Mouse (Mus musculus) right cerebral cortex, postnatal 4 days (tissue): ENCODE measurements around the gene Sirt2.

ENCODE experiments used
- DNase-seq: peaks from one replicate; pipeline ENCODE4 v3.0.0-alpha.2; 2022

Gene Sirt2

DNA sequence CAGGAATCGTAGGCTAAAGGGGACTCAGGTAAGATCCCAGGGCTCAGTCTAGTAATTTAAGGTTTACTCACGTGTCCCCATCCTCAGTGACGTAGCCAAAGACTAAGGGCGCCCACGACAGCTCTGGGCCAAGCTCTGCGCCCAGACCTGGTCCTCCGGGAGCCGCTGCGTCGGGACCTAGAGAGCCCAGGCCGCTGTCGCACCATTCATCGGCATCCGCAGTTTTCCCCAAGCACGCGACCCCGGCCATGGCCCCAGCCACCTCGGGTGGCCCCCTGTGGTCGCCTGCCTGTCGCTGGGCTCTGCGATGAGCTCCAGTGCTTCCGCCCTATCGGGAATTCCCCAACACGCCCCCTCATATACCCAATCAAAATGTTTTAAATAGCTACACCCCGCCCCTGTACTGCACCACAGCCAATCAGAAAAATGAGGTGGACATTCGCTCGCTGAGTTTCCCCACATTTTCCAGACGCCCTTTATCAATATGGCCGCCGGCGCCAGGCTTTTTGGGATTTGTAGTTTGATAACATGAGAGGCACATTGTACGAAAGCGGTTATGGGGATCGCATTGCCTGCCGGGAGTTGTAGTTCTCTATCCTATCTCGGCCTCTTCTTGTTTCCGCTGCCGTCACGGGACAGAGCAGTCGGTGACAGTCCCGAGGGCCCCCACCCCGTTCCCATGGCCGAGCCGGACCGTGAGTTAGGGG, at the start of gene Sirt2:
TSS of gene Sirt2 (plus strand) at position 563 of the 707 bp plus-strand sequence.
- DNase-seq: peak; percentile 91

GRCm38 (mm10) chr7:28717726-28718125, 48.8 kb upstream of the Sirt2 start:
- no peak for DNase-seq

- no peak for DNase-seq
Observed at GRCm38 (mm10) chr7:28719159-28719558, 47.4 kb upstream of the Sirt2 start.

DNA sequence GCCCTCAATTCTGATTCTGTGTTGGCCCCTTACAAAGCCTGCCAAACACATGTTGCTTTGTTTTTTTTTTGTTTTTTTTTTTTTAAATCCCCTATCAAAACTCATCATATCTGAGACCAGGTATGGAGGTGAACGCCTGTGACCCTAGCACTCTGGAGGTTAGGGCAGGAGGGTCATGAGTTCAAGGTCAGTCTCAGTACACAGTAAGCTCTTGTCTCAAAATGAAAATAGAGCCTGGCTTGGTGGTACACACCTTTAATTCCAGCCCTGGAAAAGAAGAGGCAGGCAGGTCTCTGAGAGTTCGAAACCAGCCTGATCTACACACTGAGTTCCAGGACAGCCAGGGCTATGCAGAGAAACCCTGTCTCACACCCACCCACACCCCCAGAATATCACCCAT, 46.9 kb upstream of the Sirt2 start:
- no peak for DNase-seq

DNA sequence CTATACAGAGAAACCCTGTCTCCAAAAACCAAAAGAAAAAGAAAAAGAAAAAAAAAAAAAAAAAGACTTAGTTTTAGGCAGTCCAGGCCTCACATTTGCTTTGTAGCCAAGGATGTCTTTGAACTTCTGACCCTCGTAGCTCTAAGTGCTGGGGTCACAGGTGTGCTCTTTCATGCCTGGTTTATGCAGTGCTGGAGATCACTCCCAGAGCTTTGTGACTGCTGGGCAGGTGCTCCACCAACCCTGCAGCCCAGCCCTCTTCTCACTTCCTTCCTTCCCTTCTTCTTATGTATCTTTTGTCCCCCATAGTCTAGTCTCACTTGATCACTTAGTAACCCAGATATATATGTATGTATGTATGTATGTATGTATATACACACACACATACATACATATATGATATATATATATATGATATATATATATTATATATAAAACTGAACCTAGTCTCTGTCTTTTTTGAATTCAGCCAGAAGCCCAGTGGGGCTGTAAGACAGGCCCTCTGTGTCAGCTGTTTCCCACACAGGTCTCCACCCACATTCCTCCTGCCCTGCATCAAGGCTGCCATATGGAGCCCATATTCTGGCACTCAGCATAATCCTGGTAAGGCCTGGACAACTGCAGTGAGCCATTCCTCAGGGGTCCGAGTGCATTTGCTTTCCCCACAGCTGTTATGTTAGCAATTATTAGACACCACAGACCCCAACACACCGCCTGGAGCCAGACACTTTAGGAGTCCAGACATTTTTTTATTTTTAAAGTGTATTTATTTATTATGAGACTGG, 45.6 kb upstream of the Sirt2 start:
- no peak for DNase-seq

GRCm38 (mm10) chr7:28722079-28722478, 44.5 kb upstream of the Sirt2 start:
- DNase-seq: no peak

DNA sequence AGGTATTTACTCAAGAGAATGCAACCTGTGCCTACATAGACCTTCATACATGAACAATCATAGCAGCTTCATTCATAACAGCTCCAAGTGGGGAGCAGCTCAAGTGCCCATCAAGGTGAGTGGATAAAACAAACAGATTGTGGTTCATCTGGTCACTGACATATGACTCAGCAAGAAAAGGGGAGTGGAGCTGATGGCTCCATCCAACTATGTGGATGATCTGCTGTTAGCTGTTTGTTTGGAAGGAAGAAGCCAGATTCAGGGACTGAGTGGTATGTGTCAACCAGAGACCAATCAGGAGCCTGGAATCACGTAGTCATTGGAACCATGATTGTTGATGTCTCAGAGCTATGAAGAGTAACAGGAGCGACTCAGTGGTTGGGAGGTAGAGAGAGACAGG, 41.9 kb upstream of the Sirt2 start:
- DNase-seq: no peak

- DNase-seq: peak; percentile 86
Observed at GRCm38 (mm10) chr7:28726600-28726999, 39.9 kb upstream of the Sirt2 start.

DNA sequence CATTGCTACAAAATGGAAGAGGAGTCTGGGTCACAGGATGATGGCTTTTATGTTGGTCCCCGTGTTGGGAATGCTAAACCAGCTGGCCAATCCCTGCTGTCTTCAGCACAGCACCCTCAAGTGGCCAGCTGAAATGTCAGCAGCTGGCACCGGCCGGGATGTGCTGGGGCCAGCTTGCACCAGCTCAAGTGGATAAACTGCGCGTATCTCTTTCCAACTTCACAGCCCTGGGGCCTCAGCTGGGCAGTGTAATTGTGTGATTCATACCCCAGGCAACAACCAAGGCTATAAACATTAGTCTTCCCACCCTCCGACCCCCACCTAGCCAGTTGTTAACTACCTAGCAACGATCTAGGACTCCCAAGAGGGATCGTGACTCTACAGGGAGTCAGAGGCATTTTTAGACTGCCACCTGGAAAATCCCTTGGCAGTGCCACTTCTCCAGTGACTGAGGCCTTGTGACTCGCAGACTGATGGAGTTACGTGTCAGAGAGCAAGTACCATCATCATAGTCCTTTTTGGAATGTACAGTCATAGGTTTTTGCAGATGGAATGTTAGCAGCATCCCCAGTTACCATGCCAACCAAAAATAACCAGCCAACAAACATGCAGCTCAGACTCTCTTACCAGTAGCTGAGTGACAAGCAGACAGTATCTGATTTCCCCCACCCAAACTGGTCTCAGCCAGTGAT, 38.7 kb upstream of the Sirt2 start:
- no peak for DNase-seq

GRCm38 (mm10) chr7:28732341-28733142, 34.0 kb upstream of the Sirt2 start:
- no peak for DNase-seq

DNA sequence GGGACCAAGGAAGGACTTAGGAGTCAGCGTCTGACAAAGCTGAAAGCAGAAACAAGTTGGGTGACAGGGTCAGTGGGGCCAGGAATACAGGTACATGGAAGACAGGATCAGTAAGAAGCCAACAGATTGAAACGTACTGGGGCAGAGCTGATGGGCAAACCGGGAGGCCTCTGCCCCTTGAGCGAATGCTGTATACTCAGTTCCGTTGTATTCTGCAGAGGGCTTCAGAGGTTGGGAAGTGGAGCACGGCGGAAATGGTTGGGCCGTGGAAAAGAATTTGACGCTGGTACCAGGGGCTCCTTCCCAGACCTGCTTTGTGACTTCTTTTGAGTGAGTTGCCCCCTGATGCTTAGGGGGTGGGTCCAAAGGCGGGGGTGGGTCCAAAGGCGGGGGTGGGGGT, 33.3 kb upstream of the Sirt2 start:
- DNase-seq: no peak

DNA sequence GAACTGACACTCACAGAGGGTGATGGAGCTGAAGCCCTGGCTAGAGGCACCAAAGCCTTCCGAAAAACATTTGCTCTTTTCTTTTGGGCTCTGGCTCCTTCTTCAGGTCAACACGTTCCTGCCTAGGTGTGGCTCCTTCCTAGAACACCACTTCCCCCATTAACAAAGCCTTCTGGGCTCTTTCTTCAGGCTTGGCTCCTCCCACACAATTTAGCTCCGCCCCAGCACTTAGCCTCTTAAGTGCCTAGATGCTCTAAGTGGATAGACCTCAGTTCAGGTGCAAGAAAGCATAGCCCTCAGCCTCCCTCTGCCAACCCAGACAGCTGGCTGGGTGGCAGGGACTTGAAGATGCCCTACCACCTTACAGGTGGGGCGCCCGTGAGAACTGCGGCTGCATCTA, 30.8 kb upstream of the Sirt2 start:
- no peak for DNase-seq

DNA sequence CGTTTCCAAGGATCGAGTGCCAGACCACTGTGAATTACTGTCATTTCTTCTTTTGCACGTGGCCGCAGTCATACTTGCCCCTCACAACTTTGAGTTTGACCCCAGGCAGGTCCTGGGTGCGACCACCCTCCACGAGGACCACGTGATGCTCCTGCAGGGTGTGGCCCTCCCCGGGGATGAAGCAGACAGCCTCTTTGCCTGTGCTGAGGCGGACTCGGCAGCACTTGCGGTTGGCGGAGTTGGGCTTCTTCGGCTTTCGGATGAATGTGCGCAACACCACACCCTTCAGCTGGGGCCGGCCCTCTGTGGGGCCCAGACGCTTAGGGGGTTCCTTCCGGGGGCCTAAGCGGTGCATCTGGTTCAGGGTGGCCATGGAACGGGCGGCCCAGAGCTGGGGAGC, 26.7 kb upstream of the Sirt2 start:
- DNase-seq: no peak

- no peak for DNase-seq
Observed at GRCm38 (mm10) chr7:28740949-28741348, 25.6 kb upstream of the Sirt2 start.

DNA sequence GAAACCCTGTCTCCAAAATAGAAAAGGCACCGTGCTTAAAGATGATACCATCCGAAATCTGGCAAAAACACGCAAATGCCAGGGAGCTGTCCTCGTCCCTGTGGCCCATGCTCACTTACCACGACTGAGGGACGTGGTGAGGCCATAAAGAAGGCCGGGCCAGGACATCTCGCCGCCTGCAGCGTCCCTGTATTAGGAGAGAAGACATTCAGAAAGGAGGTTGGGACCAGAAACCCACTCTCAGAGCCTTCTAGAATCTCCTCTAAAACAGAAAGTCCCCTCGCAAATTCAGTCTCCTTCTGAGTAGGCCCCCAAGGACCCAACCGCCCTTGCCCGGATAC, 25.2 kb upstream of the Sirt2 start:
- no peak for DNase-seq

GRCm38 (mm10) chr7:28741709-28742438, 24.7 kb upstream of the Sirt2 start, which contains the start of the genes Mrps12 and Sars2:
Gene Mrps12 (minus strand): TSS chr7:28741820.
Gene Sars2 (plus strand): TSS chr7:28741992.
- DNase-seq: peak; percentile 94

DNA sequence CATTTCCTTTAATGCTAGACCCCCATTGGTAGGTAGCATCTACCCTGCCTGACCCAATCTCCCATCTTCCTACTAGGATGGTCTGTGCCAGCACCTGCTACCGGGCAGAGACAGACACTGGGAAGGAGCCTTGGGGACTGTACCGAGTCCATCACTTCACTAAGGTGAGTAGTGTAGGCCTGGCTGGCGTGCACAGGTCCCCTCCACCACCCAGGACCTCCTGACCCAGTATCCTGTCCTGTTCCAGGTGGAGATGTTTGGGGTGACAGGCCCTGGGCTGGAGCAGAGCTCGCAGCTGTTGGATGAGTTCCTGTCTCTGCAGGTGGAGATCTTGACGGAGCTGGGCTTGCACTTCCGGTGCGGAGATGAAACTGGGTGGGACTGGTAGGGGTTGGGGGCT, 16.6 kb upstream of the Sirt2 start:
- no peak for DNase-seq

DNA sequence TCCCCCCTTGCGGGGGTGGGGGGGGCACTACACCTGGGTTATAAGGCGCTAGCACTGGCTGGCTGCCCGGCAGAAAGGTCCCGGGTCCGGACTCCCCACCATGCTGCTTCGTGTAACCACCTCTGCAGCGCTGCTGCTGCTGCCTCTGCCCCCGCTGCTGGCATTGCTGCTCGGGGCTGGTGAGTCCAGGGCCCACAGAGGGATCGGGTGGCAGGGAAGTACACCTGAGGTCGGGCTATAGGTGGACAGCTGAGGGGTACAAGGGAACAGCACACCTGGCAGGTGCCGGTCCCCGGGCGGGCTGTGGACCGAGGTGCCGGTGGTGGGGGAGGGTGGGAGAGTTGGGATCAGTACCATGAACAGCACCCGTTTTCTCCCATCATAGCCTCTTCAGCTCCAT, 10.5 kb upstream of the Sirt2 start, which contains the start of gene Ccer2:
TSS of gene Ccer2 (plus strand) at position 96 of the 400 bp plus-strand sequence.
- DNase-seq: no peak

- no peak for DNase-seq
Observed at GRCm38 (mm10) chr7:28758623-28759022, 7.9 kb upstream of the Sirt2 start.

DNA sequence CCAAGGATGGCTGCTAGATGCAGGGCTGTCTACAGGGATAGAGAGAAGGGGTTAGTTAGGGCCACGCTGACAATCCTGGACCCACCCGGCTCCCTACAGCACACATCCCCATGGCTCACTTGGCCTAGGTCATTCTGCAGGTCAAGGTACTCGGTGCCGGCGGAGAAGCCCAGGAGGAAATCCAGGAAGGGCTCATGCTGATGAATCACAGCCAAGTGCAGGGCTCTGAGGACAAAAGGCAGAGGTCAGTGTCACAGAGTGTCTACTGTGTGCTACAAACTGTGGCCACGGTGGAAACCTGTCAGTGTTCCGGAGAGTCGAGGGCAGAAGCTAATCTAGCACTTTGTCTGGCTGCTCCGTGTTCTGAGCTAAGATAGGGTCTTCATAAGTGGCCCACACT, 4.6 kb upstream of the Sirt2 start:
- DNase-seq: no peak

DNA sequence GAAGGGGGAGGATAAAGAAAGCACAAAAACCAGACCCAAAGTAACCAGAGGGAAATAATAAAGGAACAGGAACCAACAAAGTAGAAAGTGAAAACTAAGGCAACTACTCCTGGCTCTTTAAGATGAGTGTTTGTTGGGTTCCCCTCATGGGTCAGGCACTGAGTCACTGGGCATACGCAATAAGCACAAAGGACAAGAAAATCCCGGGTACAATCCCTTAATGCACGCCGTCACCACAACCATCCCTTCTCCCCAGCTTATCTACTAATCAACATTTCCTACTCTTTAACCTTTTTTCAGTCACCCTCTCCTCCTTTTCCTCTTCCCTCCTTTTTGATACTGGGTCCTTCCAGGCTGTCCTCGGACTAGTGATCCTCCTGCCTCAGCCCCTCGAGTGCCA, 1.3 kb upstream of the Sirt2 start:
- no peak for DNase-seq

DNA sequence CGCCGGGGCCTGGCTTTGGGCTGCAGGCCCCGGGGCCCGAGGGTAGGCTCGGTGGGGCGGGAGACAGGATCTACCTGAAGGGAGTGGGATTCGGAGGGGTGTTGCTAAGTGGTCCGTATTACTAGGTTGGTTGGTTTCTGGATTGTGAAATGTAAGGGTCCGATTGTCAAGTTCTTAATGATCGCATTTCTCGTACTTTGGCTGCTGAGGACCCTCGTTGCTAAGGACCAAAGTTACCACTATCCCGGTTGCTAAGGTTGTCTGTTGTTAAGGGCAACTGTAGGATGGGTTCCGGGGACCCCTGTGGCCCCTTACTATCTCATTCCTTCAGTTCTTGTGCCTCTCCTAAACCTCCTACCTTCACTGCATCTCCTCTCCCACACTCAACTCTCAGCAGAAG, 375 bp downstream of the Sirt2 start:
- no peak for DNase-seq
